Mouse (Mus musculus) stomach, embryonic 14.5 days (tissue): ENCODE results near the gene Mroh2a. TPM values are rescaled to one million over a fixed set of nuclear protein-coding genes. Genes with fewer than 3 reads are reported as not detected.

Experiments
- ATAC-seq: fragments of 200-750 bp; cut with Nextera tagmentation; 2 replicates; pipeline ENCODE4 v1.8.0; 2017; ENCODE audit warnings: low read depth, moderate TSS enrichment; ENCODE audit not compliant: insufficient number of reproducible peaks, insufficient read depth, low FRiP score
- H3K27ac ChIP-seq: fragments of 300-500 bp; sonication (generic); 2 replicates; pipeline ENCODE4 v1.5.1; 2014; ENCODE audit warnings: mild to moderate bottlenecking, low read length, moderate library complexity, mixed read lengths
- H3K27me3 ChIP-seq: fragments of 300-500 bp; sonication (generic); 2 replicates; pipeline ENCODE4 v1.6.1; 2014; ENCODE audit warnings: low read length, control low read depth, mixed read lengths; ENCODE audit not compliant: control insufficient read depth, insufficient read depth
- H3K36me3 ChIP-seq: fragments of 300-500 bp; sonication (generic); 2 replicates; pipeline ENCODE4 v1.6.1; 2014; ENCODE audit warnings: mild to moderate bottlenecking, control low read depth, low read length, moderate library complexity, mixed read lengths; ENCODE audit not compliant: control insufficient read depth, insufficient read depth
- H3K4me1 ChIP-seq: fragments of 300-500 bp; sonication (generic); 2 replicates; pipeline ENCODE4 v1.6.1; 2014; ENCODE audit warnings: low read length, control low read depth, mixed read lengths; ENCODE audit not compliant: control insufficient read depth, insufficient read depth
- H3K4me2 ChIP-seq: fragments of 300-500 bp; sonication (generic); replicated peaks from 2 replicates; pipeline ENCODE4 v1.6.1; 2014; ENCODE audit warnings: low read depth, low read length, control low read depth
- H3K4me3 ChIP-seq: fragments of 300-500 bp; sonication (generic); 2 replicates; pipeline ENCODE4 v1.5.1; 2014; ENCODE audit warnings: low read depth, low read length, control low read depth
- H3K9ac ChIP-seq: fragments of 300-500 bp; sonication (generic); replicated peaks from 2 replicates; pipeline ENCODE4 v1.6.1; 2014; ENCODE audit warnings: low read depth, mild to moderate bottlenecking, control low read depth, low read length, moderate library complexity, mixed read lengths
- H3K9me3 ChIP-seq: fragments of 300-500 bp; sonication (generic); 2 replicates; pipeline ENCODE4 v1.6.1; 2016; ENCODE audit warnings: low read depth, low read length, control low read depth; ENCODE audit not compliant: control insufficient read depth
- WGBS: fragments of 180-500 bp; shearing (Covaris S2); extraction: QIAGEN DNeasy Blood & Tissue Kit; methylation state at CpG from one replicate; pipeline ENCODE4 v1.1.7; 2014; 5-methylcytosine and 5-hydroxymethylcytosine counted together
- polyA plus RNA-seq: library from polyadenylated mRNA; unstranded; fragments of >200 nt; fragmentation: Nextera tagmentation; extraction: Ambion mirVana; gene quantifications from 2 replicates; pipeline ENCODE4 v1.2.1, GENCODE M21; 2014

Mroh2a gene
- polyA plus RNA-seq, 1 experiment from 2014 or later = 1.9 TPM

DNA sequence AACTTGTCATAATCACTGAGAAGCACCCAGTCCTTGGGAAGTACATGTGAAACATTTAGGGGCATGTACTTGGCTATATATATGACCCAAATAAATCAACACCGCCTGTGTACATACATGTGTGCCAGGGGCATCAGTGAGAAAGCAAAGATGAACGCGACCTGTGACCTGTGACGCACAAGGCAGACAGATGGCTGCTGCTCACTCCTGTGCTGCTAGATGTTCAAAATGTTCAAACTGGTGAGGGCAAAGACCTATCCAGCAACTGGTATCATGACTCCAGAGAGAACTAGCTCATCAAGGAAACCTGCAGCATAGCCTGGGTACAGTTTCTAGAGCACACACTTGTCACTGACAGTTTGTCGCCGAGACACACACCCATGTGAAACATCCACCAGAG lies 40.7 kb downstream of the Mroh2a start:
- no peak overlapping the region for H3K27ac ChIP-seq
- H3K4me3 ChIP-seq = no peak overlapping the region
- WGBS = 92% methylated on average over 6 of the region's 6 CpGs
- H3K36me3 ChIP-seq = peaks cover 88% of the 10 kb centered on the region
- no peaks in the 10 kb centered on the region; the same call in 1 of the 2 replicates for H3K9me3 ChIP-seq
- H3K4me2 ChIP-seq = no peak overlapping the region
- peaks cover under 1% of the 10 kb centered on the region; the same call in 1 of the 2 replicates for H3K4me1 ChIP-seq
- no peak overlapping the region for H3K9ac ChIP-seq
- no peaks in the 10 kb centered on the region for H3K27me3 ChIP-seq
- no peak for ATAC-seq

DNA sequence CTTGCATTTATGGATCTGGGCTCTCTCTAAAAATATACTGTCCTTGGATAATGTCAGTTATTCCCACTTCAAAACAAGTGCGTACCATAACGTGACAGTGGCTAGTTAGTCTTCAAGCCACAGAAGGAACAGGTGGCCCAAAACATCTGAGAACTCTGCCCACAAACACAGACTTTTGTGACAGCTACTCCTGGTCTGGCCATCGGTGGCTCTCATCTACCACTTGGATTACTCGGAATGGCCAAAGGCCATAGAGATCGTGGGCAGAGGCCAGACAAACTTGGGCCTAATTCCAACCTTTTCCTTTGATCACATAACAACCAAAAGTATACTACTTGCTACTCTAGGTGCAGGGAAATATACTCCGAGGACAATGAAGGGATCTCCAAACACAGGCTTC lies 41.3 kb downstream of the Mroh2a start:
- no peak overlapping the region for H3K27ac ChIP-seq
- no peak overlapping the region for H3K4me2 ChIP-seq
- ATAC-seq = no peak
- 88% methylated on average over 6 of the region's 6 CpGs for WGBS
- no peaks in the 10 kb centered on the region for H3K4me1 ChIP-seq
- peaks cover 88% of the 10 kb centered on the region for H3K36me3 ChIP-seq
- H3K9me3 ChIP-seq = no peaks in the 10 kb centered on the region; the same call in 1 of the 2 replicates
- no peak overlapping the region for H3K9ac ChIP-seq
- no peaks in the 10 kb centered on the region for H3K27me3 ChIP-seq
- no peak overlapping the region for H3K4me3 ChIP-seq

DNA sequence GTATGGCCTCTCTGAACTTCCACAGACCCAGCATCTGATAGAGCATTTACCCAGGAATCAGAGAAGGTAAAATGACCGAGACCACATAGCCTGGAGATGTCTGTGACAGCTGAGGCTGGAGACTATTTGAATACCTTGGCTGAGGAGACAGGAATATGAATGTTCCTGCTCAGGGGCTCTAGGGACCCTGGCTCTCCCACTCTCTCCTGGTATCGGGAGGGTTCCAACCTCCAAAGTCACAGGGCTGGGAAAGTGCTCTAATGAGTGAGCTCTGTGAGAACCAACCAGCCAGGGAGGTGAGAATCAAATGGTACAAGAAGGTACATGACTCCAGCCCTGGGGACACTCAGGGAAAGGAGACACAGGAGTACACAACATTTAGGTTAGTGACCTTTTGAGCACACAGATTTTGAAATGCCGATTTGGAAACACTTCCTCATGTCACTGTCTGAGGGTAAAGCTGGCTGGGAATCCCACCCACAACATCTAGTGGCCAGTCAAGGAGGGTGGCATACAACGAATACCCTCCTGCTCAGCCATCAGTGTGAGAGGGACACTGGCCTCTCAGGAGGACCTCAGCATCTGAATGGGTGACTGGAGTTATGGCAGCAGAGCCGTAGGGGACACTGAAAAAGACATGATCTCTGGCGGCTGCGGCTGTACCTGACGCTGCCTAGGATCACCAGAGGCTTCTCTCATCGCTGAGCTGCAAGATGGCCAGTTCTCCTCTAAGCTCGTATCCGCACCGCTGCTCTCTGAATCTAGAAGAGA lies 42.9 kb downstream of the Mroh2a start:
- ATAC-seq = no peak
- no peak overlapping the region for H3K9ac ChIP-seq
- 89% methylated on average over 12 of the region's 12 CpGs for WGBS
- H3K9me3 ChIP-seq = no peaks in the 10 kb centered on the region; the same call in 1 of the 2 replicates
- H3K4me1 ChIP-seq = no peaks in the 10 kb centered on the region
- H3K4me3 ChIP-seq = no peak overlapping the region
- H3K36me3 ChIP-seq = peaks cover 88% of the 10 kb centered on the region
- H3K27ac ChIP-seq = no peak overlapping the region
- no peaks in the 10 kb centered on the region for H3K27me3 ChIP-seq
- H3K4me2 ChIP-seq = no peak overlapping the region

DNA sequence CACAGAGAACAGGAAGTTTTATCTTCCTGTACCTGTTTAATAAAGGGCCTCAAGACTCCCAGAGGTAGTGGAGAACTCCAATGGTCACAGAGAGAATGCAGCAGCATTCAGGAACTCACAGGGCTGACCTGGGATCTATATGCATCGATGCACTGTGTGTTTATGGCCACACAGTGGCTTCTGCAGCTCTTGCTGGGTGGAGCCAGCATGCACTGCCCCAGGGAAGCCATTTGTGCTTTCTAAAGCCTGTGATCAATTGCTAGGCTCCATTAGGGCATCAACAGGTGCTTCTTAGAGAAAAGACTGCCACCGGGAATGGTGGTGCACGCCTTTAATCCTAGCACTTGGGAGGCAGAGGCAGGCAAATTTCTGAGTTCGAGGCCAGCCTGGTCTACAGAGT lies 46.1 kb downstream of the Mroh2a start:
- no peak overlapping the region for H3K9ac ChIP-seq
- no peaks in the 10 kb centered on the region for H3K9me3 ChIP-seq
- H3K36me3 ChIP-seq = peaks cover 69% of the 10 kb centered on the region
- peaks cover 21% of the 10 kb centered on the region for H3K4me1 ChIP-seq
- H3K27me3 ChIP-seq = no peaks in the 10 kb centered on the region
- no peak overlapping the region for H3K4me2 ChIP-seq
- H3K4me3 ChIP-seq = no peak overlapping the region
- H3K27ac ChIP-seq = no peak overlapping the region
- no peak for ATAC-seq
- WGBS = 69% methylated on average over 4 of the region's 4 CpGs

DNA sequence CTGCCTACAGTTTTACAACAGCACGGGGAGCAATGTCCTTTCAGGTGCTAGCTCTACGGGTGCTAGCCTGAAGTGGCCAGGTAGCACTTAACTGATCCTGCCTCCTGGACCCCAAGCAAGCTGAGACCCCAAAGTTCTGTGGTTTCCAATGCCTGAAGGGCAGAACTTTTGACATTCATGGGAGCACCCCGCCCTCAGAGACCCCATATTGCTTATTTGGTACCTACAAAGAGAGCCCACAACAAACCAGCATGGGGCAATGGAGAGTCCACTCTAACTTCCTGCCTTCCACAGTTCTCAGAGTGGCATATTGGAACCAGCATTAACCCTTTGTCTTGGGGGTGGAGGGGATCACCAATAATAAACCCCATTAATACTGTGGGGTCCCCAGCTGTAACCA lies 46.5 kb downstream of the Mroh2a start:
- WGBS = 96% methylated on average over 3 of the region's 3 CpGs
- Histone ChIP-seq H3K9ac (no peak overlapping the region), H3K9me3 (no peaks in the 10 kb centered on the region), H3K4me1 (peaks cover 24% of the 10 kb centered on the region), H3K36me3 (peaks cover 65% of the 10 kb centered on the region), H3K27ac (no peak overlapping the region), H3K4me2 (no peak overlapping the region), H3K4me3 (no peak overlapping the region), H3K27me3 (no peaks in the 10 kb centered on the region)
- ATAC-seq = no peak

DNA sequence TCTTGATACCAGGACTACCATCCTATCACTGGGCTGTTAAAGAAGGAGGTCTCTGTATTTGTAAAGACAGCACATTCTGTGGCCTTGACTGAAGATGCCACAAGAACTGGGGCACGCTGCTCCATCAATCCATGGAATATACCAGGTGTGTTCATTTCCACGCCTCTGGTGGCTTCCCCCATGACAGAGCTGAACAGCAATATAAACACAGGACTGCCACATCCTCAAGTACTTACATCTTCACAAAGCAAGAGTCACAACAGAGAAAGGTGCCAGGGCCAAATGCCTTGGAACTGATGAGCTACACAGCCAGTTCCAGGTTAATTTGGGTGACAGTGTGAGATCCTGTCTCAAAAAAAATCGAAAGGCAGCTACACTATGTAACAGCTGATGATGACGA lies 47.0 kb downstream of the Mroh2a start:
- Histone ChIP-seq H3K9me3 (no peaks in the 10 kb centered on the region), H3K4me1 (peaks cover 24% of the 10 kb centered on the region), H3K4me3 (no peak overlapping the region), H3K36me3 (peaks cover 59% of the 10 kb centered on the region), H3K27me3 (no peaks in the 10 kb centered on the region), H3K27ac (no peak overlapping the region), H3K4me2 (no peak overlapping the region), H3K9ac (no peak overlapping the region)
- 85% methylated on average over 4 of the region's 4 CpGs for WGBS
- ATAC-seq = no peak

DNA sequence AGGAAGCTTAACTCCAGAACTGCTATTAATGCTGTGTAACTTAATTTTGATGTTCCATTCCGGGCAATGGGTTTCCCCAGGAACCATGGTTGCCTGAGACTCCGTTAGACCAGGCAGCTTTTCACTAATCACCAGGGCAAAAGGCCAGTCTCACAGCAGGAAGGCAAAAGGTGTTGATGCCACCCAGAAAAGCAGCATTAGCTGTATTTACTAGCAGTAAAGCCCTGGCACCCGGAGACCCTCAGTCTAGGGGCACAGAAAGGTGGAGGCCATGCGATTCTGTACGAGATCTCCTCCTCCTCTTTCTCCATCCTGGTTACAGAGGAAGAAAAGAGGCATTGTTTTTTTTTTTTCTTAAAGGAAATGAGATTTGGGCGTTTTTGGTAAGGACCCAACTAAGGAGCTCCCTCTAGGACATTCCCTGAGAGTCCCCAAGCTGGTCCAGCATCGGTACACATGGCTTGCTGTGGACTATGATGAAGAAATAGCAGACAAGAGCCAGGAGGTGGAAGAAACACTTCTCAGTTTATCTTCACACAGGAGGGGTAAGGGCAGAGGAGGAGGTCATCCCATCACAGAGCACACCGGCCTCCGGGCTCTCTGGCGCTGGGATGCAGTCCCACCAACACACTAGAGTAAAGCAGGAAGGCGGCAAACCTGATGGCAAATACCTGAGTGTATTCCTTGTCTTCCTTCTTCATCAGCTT lies 47.7 kb downstream of the Mroh2a start:
- no peak overlapping the region for H3K9ac ChIP-seq
- 73% methylated on average over 11 of the region's 11 CpGs for WGBS
- H3K36me3 ChIP-seq = peaks cover 53% of the 10 kb centered on the region

DNA sequence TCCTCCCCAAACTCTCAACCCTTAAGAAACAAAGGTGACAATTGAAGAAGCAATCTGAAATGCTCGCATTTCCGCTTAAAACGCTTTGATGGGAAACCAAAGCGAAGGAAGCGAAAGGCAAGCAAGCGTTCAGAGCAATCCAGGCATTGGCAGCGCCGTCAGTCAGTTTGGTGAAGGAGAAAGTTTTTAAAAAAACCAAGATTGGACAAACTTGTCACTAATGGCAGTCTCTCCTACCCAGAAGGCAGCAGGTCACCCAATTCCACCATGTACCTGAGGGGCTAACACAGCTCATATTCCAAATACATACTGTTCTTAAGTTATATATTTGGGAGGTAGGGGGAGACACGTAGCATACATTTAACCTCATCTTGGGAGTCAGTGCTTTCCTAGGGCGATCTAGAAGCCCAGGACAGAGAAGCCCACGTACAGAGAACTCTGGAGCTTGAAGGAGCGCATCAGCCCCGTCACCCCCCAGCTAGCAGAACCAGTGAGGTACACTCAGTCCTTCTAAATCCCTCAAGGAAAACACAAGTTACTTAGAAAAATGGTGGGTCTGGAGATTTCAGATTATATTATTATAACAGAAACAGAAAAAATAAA lies 48.4 kb downstream of the Mroh2a start:
- no peaks in the 10 kb centered on the region for H3K9me3 ChIP-seq
- H3K27ac ChIP-seq = no peak overlapping the region
- H3K4me3 ChIP-seq = peak overlapping the region; percentile 64; the same call in 1 of the 2 replicates
- H3K4me2 ChIP-seq = peak overlapping the region; percentile 66
- no peak for ATAC-seq
- H3K4me1 ChIP-seq = peaks cover 24% of the 10 kb centered on the region
- peak overlapping the region; percentile 74; the same call in 1 of the 2 replicates for H3K9ac ChIP-seq
- H3K36me3 ChIP-seq = peaks cover 46% of the 10 kb centered on the region
- no peaks in the 10 kb centered on the region for H3K27me3 ChIP-seq
- WGBS = 68% methylated on average over 13 of the region's 13 CpGs

More for the DNA sequence above, 47.7 kb downstream of the Mroh2a start:
- no peak overlapping the region for H3K4me2 ChIP-seq
- no peak for ATAC-seq
- H3K27me3 ChIP-seq = no peaks in the 10 kb centered on the region
- H3K4me3 ChIP-seq = no peak overlapping the region
- no peak overlapping the region for H3K27ac ChIP-seq
- peaks cover 24% of the 10 kb centered on the region for H3K4me1 ChIP-seq
- H3K9me3 ChIP-seq = no peaks in the 10 kb centered on the region
